Mouse (Mus musculus): ENCODE data around the gene Zfp444.

DNA sequence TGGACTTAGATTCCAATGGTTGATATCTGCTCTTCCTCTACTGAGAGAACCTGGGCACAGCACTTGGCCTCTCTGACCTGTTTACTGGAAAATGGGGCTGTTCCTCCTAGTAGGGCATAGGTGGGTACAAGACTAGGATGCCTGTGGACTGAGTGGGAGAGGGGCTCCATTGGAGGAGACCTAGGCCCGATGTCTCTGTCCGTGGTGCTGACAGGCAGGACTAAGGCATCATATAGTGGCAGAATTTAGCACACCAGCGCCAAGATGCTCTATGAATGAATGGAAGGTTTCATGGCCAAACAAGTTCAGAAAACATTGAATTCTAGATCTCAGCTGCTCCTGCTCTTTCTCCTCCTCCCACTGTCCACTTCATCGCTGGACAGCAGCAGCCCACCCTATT, 41.7 kb upstream of the Zfp444 start:
- no peak for TF ChIP-seq CTCF (IDR thresholded peaks at IDR 0.05; ENCODE audit: low read depth, low read length)
- TF ChIP-seq GATA1 (IDR thresholded peaks at IDR 0.05; ENCODE audit: borderline replicate concordance, low read length): no peak
- no peak for TF ChIP-seq TAL1 (conservative IDR thresholded peaks at IDR 0.05; ENCODE audit: low read depth, low read length)
- TF ChIP-seq POLR2AphosphoS5 (IDR thresholded peaks at IDR 0.05; ENCODE audit: insufficient replicate concordance, low read depth, low read length): no peak
- TF ChIP-seq GATA2 (IDR thresholded peaks at IDR 0.05; ENCODE audit: borderline replicate concordance, low read depth, low read length): no peak
